ENCODE assay signal across 22 mouse cellular contexts in genomic region chr11:50233022-50233421, GRCm38 (mm10). TPM values are rescaled to one million over a fixed set of nuclear protein-coding genes. Genes with fewer than 3 reads are reported as not detected.
A peak's percentile ranks its signal among the peaks of the same experiment; 100 is the strongest.
DNase-seq lines count a peak whose midpoint lies in the region; ATAC-seq and TF ChIP-seq lines count a peak whose summit lies in the region.
"Had no signal": no experiment of that assay in that cellular context is flagged by ENCODE, and none has a peak within 500 bp of the region (broad histone marks: within the 10 kb centered on the region; RNA-seq: fewer than 3 reads in every experiment).

No protein-coding gene starts in this region.

- no peaks in the 10 kb centered on the region for H3K27me3 ChIP-seq in cerebellum, adult 2 months (ENCODE audit: control insufficient read depth, insufficient read depth, low read length)

- TF ChIP-seq CTCF in cerebellum, adult 2 months (IDR thresholded peaks at IDR 0.05; ENCODE audit: borderline replicate concordance, insufficient read depth, low read depth, low read length) = no peak

- peaks cover 33% of the 10 kb centered on the region for H3K4me1 ChIP-seq in cerebellum, adult 2 months (ENCODE audit: control insufficient read depth, insufficient read depth, low read length)

- no peak for TF ChIP-seq POLR2A in cerebellum, adult 2 months (IDR thresholded peaks at IDR 0.05; ENCODE audit: borderline replicate concordance, insufficient read depth, low read length)

- WGBS in cerebellum, adult 2 months = 81% methylated on average over 13 of the region's 13 CpGs

- peak; percentile 34 for DNase-seq in cerebellum, adult 9-10 months
- DNase-seq in cerebellum, adult 2 months = no peak
- DNase-seq in ovary, adult 18-20 months (ENCODE audit: low spot score) = peak; percentile 69
- no peak for DNase-seq in ovary, postnatal 36 days (ENCODE audit: low spot score)
- DNase-seq in layer of hippocampus, adult 9-11 months = no peak
- no peak for DNase-seq in spleen, adult 18-20 months
- DNase-seq: adrenal gland, postnatal 10 days; gastrocnemius, postnatal 36 days; kidney, adult 11 months; lung, embryonic 14.5 days; lung, postnatal 36 days; right cerebral cortex, postnatal 25 days; thymus, postnatal 14 days had no signal

- no peak overlapping the region for H3K4me3 ChIP-seq in cerebellum, adult 2 months (replicated peaks; ENCODE audit: insufficient read depth, low read depth, low read length)
- H3K4me3 ChIP-seq: forebrain, embryonic 13.5 days; heart, embryonic 15.5 days; hindbrain, embryonic 10.5 days; left cerebral cortex, adult 2 months; midbrain, embryonic 12.5 days; neural tube, embryonic 13.5 days had no signal

- ATAC-seq in megakaryocyte progenitor cell, adult 5-6 weeks (replicated peaks; ENCODE audit: poor library complexity) = peak; percentile 42
- ATAC-seq: forebrain, embryonic 13.5 days; hindbrain, postnatal 0 days had no signal

- H3K27ac ChIP-seq in cerebellum, adult 2 months (ENCODE audit: insufficient read depth, low read length) = no peak overlapping the region
- H3K27ac ChIP-seq: forebrain, embryonic 13.5 days; heart, embryonic 15.5 days; hindbrain, embryonic 10.5 days; hindbrain, postnatal 0 days; kidney, postnatal 0 days; left cerebral cortex, adult 2 months; midbrain, embryonic 12.5 days; neural tube, embryonic 13.5 days had no signal

RNA-seq across cellular contexts. Expression of gene Ltc4s, which starts 5.4 kb away (rescaled TPM):
- polyA plus RNA-seq in cerebellum, adult 2 months (2012; rRNA removed) = 9.0 and 12.8 TPM in 2 replicates
- 0.74 and 1.1 TPM in 2 replicates for total RNA-seq in megakaryocyte progenitor cell, adult 5-6 weeks (2015)
- 1.4 TPM in 1 of 2 replicates, not detected in the other for total RNA-seq in megakaryocyte progenitor cell, adult 5-6 weeks (2017)

RNA-seq across cellular contexts. Expression of gene Mgat4b, which starts 22.3 kb away (rescaled TPM):
- polyA plus RNA-seq in cerebellum, adult 2 months (2012; rRNA removed) = 65.1 and 68.9 TPM in 2 replicates
- total RNA-seq in megakaryocyte progenitor cell, adult 5-6 weeks (2015) = 17.4 and 18.9 TPM in 2 replicates
- 10.8 and 16.2 TPM in 2 replicates for total RNA-seq in megakaryocyte progenitor cell, adult 5-6 weeks (2017)

RNA-seq across cellular contexts. Expression of gene Sqstm1, which starts 22.4 kb away (rescaled TPM):
- 377 and 381 TPM in 2 replicates for polyA plus RNA-seq in cerebellum, adult 2 months (2012; rRNA removed)
- total RNA-seq in megakaryocyte progenitor cell, adult 5-6 weeks (2015) = 42.7 and 49.3 TPM in 2 replicates
- 207 and 220 TPM in 2 replicates for total RNA-seq in megakaryocyte progenitor cell, adult 5-6 weeks (2017)

RNA-seq across cellular contexts. Expression of gene Mrnip, which starts 58.8 kb away (rescaled TPM):
- 22.5 and 24.2 TPM in 2 replicates for polyA plus RNA-seq in cerebellum, adult 2 months (2012; rRNA removed)
- total RNA-seq in megakaryocyte progenitor cell, adult 5-6 weeks (2015) = 18.8 and 20.0 TPM in 2 replicates
- total RNA-seq in megakaryocyte progenitor cell, adult 5-6 weeks (2017) = 14.6 and 16.5 TPM in 2 replicates

RNA-seq across cellular contexts. Expression of gene Maml1, which starts 59.1 kb away (rescaled TPM):
- polyA plus RNA-seq in cerebellum, adult 2 months (2012; rRNA removed) = 8.6 and 9.2 TPM in 2 replicates
- 14.2 and 15.9 TPM in 2 replicates for total RNA-seq in megakaryocyte progenitor cell, adult 5-6 weeks (2015)
- 4.1 and 4.2 TPM in 2 replicates for total RNA-seq in megakaryocyte progenitor cell, adult 5-6 weeks (2017)

Comparison
In these comparisons a context has a peak if more than half of its experiments do, and no peak if none do; other contexts are left out.
1. DNase-seq: peak in cerebellum, adult 9-10 months (single experiment) and ovary, adult 18-20 months (single experiment); none in cerebellum, adult 2 months (0 of 2), ovary, postnatal 36 days (single experiment), layer of hippocampus, adult 9-11 months (single experiment) and spleen, adult 18-20 months (0 of 2).